Mouse (Mus musculus): ENCODE measurements around the gene Cadm1.

- TF ChIP-seq CTCF (IDR thresholded peaks at IDR 0.05; ENCODE audit: control insufficient read depth, insufficient read depth, low read length) (no peak), POLR2A (IDR thresholded peaks at IDR 0.05; ENCODE audit: borderline replicate concordance, control insufficient read depth, low read depth, low read length) (no peak)
Measured at GRCm38 (mm10) chr9:47579464-47579863, 49.5 kb downstream of the Cadm1 start.
